Mouse (Mus musculus) spleen, embryonic (tissue): Measurements from ENCODE around the gene Enah.

ENCODE experiments used
- CTCF ChIA-PET: fragments of 350-600 bp; sonication (Branson Sonifier 250); formaldehyde crosslinking; loops from one replicate; lab custom pipeline; 2022; lab: Charles Lee

Enah gene

GRCm38 (mm10) chr1:181847396-181847795, 172.4 kb downstream of the Enah start:
- CTCF ChIA-PET = interaction anchor here (0.6 kb wide), 1 partner anchor 14 kb away, joined by 7 read pairs; no protein-coding TSS in a partner anchor
